Mouse (Mus musculus) intestine, embryonic 15.5 days (tissue): ENCODE measurements at regions not wholly inside any gene's neighbourhood (a gene's known extent, or its start where the extent isn't known, plus 50 kb on each side); places are given as distances from the start of the nearest gene placed in this dataset.

ENCODE experiments used
- ATAC-seq: fragments of 200-750 bp; cut with Nextera tagmentation; 2 replicates; pipeline ENCODE4 v1.8.0; 2017; ENCODE audit warnings: moderate TSS enrichment, moderate library complexity
- H3K27ac ChIP-seq: fragments of 300-500 bp; sonication (generic); 2 replicates; pipeline ENCODE4 v1.5.1; 2015; ENCODE audit warnings: mild to moderate bottlenecking, inconsistent platforms
- H3K27me3 ChIP-seq: fragments of 300-500 bp; sonication (generic); replicated peaks from 2 replicates; pipeline ENCODE4 v1.6.1; 2015; ENCODE audit warnings: inconsistent platforms
- H3K36me3 ChIP-seq: fragments of 300-500 bp; sonication (generic); 2 replicates; pipeline ENCODE4 v1.6.1; 2015; ENCODE audit warnings: inconsistent platforms
- H3K4me1 ChIP-seq: fragments of 300-500 bp; sonication (generic); replicated peaks from 2 replicates; pipeline ENCODE4 v1.6.1; 2015; ENCODE audit warnings: inconsistent platforms
- H3K4me2 ChIP-seq: fragments of 300-500 bp; sonication (generic); replicated peaks from 2 replicates; pipeline ENCODE4 v1.6.1; 2015; ENCODE audit warnings: mild to moderate bottlenecking, inconsistent platforms
- H3K4me3 ChIP-seq: fragments of 300-500 bp; sonication (generic); replicated peaks from 2 replicates; pipeline ENCODE4 v1.5.1; 2015; ENCODE audit warnings: inconsistent platforms
- H3K9ac ChIP-seq: fragments of 300-500 bp; sonication (generic); 2 replicates; pipeline ENCODE4 v1.6.1; 2015; ENCODE audit warnings: inconsistent platforms
- H3K9me3 ChIP-seq: fragments of 300-500 bp; sonication (generic); 2 replicates; pipeline ENCODE4 v1.6.1; 2016; ENCODE audit warnings: inconsistent platforms
- WGBS: fragments of 180-500 bp; shearing (Covaris S2); methylation state at CpG from one replicate; pipeline ENCODE4 v1.1.7; 2015; 5-methylcytosine and 5-hydroxymethylcytosine counted together

GRCm38 (mm10) chr7:55710872-55711558 is 57.0 kb upstream of the Siglech start:
- H3K9me3 ChIP-seq: no peaks in the 10 kb centered on the region
- ATAC-seq: peak; percentile 91
- WGBS: 8% methylated on average over 11 of the region's 11 CpGs

More at GRCm38 (mm10) chr7:55710872-55711558, 57.0 kb upstream of the Siglech start:
- Histone ChIP-seq H3K4me1 (no peaks in the 10 kb centered on the region), H3K36me3 (no peaks in the 10 kb centered on the region), H3K27ac (no peak overlapping the region), H3K4me3 (no peak overlapping the region), H3K27me3 (no peaks in the 10 kb centered on the region), H3K9ac (no peak overlapping the region), H3K4me2 (no peak overlapping the region)
